Mouse (Mus musculus): ENCODE results near the gene Slc25a16. TPM values are rescaled to one million over a fixed set of nuclear protein-coding genes. Genes with fewer than 3 reads are reported as not detected.

Gene Slc25a16
- polyA plus RNA-seq, 1 experiment from 2014 or later = 27.4 TPM

GRCm38 (mm10) chr10:62886799-62887591, 33.4 kb upstream of the Slc25a16 start:
- no peak for DNase-seq (ENCODE audit: low read depth, low spot score)
- ChIA-PET CTCF (interaction anchor here (0.8 to 1.4 kb wide), 3 partner anchors 9 to 19 kb away, joined by 3 read pairs; no protein-coding TSS in a partner anchor), POLR2A (interaction anchor here (0.5 to 1.7 kb wide), 3 partner anchors 22 to 162 kb away, joined by 3 to 5 read pairs (median 5); no protein-coding TSS in a partner anchor)
- no peaks in the 10 kb centered on the region for H3K27me3 ChIP-seq
- ATAC-seq = peak; percentile 61
- in situ Hi-C loops (cut with MboI; ENCODE audit: low pct_unique_long_range_greater_than_20kb) = no loop called here
- no peak for TF ChIP-seq CTCF (IDR thresholded peaks at IDR 0.05)

- ChIA-PET POLR2A (no interaction called here), CTCF (no interaction called here)
- TF ChIP-seq CTCF (IDR thresholded peaks at IDR 0.05) = no peak
- in situ Hi-C loops (cut with MboI; ENCODE audit: low pct_unique_long_range_greater_than_20kb) = no loop called here
- DNase-seq (ENCODE audit: low read depth, low spot score) = no peak
- ATAC-seq = no peak
- no peaks in the 10 kb centered on the region for H3K27me3 ChIP-seq
These were observed 29.4 kb upstream of the Slc25a16 start for GRCm38 (mm10) chr10:62891025-62891424.

- no peak for ATAC-seq
- H3K27me3 ChIP-seq = no peaks in the 10 kb centered on the region
- in situ Hi-C loops (cut with MboI; ENCODE audit: low pct_unique_long_range_greater_than_20kb) = no loop called here
- no peak for DNase-seq (ENCODE audit: low read depth, low spot score)
- ChIA-PET CTCF (no interaction called here), POLR2A (interaction anchor here (0.7 kb wide), 1 partner anchor 77 kb away, joined by 11 read pairs; no protein-coding TSS in a partner anchor)
- TF ChIP-seq CTCF (IDR thresholded peaks at IDR 0.05) = no peak
These were observed 27.7 kb upstream of the Slc25a16 start for GRCm38 (mm10) chr10:62892549-62893232.

- TF ChIP-seq CTCF (IDR thresholded peaks at IDR 0.05) = no peak
- ChIA-PET POLR2A (interaction anchor here (0.7 kb wide), 1 partner anchor 76 kb away, joined by 11 read pairs; no protein-coding TSS in a partner anchor), CTCF (no interaction called here)
- ATAC-seq = no peak
- in situ Hi-C loops (cut with MboI; ENCODE audit: low pct_unique_long_range_greater_than_20kb) = no loop called here
- no peak for DNase-seq (ENCODE audit: low read depth, low spot score)
- H3K27me3 ChIP-seq = no peaks in the 10 kb centered on the region
These were observed 27.0 kb upstream of the Slc25a16 start for GRCm38 (mm10) chr10:62893356-62893884.

DNA sequence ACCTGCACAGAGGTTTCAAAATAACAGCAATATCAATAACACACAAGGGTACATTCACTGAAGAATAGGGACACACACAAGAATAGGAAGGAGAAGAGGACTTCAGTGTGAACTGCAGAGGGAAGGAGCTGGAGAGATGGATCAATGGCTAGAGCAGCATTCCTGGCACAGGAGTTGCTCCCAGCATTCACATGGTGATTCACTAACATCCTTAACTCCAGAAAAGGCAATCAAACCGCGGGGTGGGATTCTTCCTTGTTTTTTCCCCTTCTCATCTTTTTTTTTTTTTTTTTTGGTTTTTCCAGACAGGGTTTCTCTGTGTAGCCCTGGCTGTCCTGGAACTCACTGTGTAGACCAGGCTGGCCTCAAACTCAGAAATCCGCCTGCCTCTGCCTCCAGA, 26.0 kb upstream of the Slc25a16 start:
- no peak for TF ChIP-seq CTCF (IDR thresholded peaks at IDR 0.05)
- DNase-seq (ENCODE audit: low read depth, low spot score) = no peak
- POLR2A ChIA-PET = no interaction called here
- in situ Hi-C loops (cut with MboI; ENCODE audit: low pct_unique_long_range_greater_than_20kb) = no loop called here
- ATAC-seq = no peak
- no peaks in the 10 kb centered on the region for H3K27me3 ChIP-seq
- CTCF ChIA-PET = no interaction called here

DNA sequence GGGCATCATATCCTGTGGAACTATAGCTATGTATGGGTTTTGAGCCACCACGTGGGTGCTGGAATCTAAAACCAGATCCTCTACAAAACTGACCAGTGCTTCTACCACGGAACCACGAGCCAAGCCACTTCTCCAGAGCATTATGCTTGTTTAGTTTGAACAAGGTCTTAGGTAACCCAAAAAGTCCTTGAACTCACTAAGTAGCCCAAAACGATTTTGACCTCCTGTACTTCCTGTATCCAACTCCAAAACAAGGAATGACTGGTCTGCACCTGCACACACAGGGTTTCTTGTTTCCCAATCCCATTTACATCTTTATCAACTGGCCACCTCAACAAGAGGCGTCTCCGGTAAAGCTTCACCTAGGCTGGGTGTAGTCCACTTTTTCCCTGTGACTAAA, 25.0 kb upstream of the Slc25a16 start:
- POLR2A ChIA-PET = no interaction called here
- in situ Hi-C loops (cut with MboI; ENCODE audit: low pct_unique_long_range_greater_than_20kb) = no loop called here
- no peak for TF ChIP-seq CTCF (IDR thresholded peaks at IDR 0.05)
- H3K27me3 ChIP-seq = no peaks in the 10 kb centered on the region
- CTCF ChIA-PET = no interaction called here
- no peak for DNase-seq (ENCODE audit: low read depth, low spot score)
- no peak for ATAC-seq

- CTCF ChIA-PET = no interaction called here
- POLR2A ChIA-PET = no interaction called here
- H3K27me3 ChIP-seq = no peaks in the 10 kb centered on the region
- no peak for TF ChIP-seq CTCF (IDR thresholded peaks at IDR 0.05)
- no peak for ATAC-seq
- no peak for DNase-seq (ENCODE audit: low read depth, low spot score)
- in situ Hi-C loops (cut with MboI; ENCODE audit: low pct_unique_long_range_greater_than_20kb) = no loop called here
These were observed 24.4 kb upstream of the Slc25a16 start for GRCm38 (mm10) chr10:62896035-62896434.

DNA sequence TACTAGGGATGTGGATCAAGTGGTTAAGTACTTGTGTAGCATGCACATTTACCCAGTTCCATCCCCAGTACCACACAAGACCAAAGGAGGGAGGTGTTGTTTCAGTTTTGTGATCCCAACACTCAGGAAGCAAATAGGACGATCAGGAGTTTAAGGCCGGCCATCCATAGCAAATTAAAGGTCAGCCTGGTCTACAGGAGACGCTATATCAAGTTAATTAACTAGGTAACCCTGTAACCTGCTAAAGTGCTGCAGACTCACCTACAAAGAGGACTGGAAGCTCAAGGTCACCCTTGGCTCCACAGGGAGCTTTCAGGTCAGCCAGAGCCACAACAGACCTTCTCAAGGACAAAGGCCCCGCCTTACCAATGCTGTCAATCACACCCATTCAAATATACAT, 23.7 kb upstream of the Slc25a16 start:
- ATAC-seq = no peak
- POLR2A ChIA-PET = no interaction called here
- no peaks in the 10 kb centered on the region for H3K27me3 ChIP-seq
- DNase-seq (ENCODE audit: low read depth, low spot score) = no peak
- CTCF ChIA-PET = no interaction called here
- TF ChIP-seq CTCF (IDR thresholded peaks at IDR 0.05) = peak; percentile 20
- in situ Hi-C loops (cut with MboI; ENCODE audit: low pct_unique_long_range_greater_than_20kb) = no loop called here

GRCm38 (mm10) chr10:62897437-62897836, 23.0 kb upstream of the Slc25a16 start:
- no peaks in the 10 kb centered on the region for H3K27me3 ChIP-seq
- CTCF ChIA-PET = no interaction called here
- in situ Hi-C loops (cut with MboI; ENCODE audit: low pct_unique_long_range_greater_than_20kb) = no loop called here
- DNase-seq (ENCODE audit: low read depth, low spot score) (no peak), ATAC-seq (no peak)
- TF ChIP-seq CTCF (IDR thresholded peaks at IDR 0.05) = no peak
- POLR2A ChIA-PET = no interaction called here

- H3K27me3 ChIP-seq = no peaks in the 10 kb centered on the region
- ChIA-PET CTCF (no interaction called here), POLR2A (no interaction called here)
- ATAC-seq (no peak), DNase-seq (ENCODE audit: low read depth, low spot score) (no peak)
- in situ Hi-C loops (cut with MboI; ENCODE audit: low pct_unique_long_range_greater_than_20kb) = no loop called here
- no peak for TF ChIP-seq CTCF (IDR thresholded peaks at IDR 0.05)
These were observed 22.4 kb upstream of the Slc25a16 start for GRCm38 (mm10) chr10:62898061-62898460.

DNA sequence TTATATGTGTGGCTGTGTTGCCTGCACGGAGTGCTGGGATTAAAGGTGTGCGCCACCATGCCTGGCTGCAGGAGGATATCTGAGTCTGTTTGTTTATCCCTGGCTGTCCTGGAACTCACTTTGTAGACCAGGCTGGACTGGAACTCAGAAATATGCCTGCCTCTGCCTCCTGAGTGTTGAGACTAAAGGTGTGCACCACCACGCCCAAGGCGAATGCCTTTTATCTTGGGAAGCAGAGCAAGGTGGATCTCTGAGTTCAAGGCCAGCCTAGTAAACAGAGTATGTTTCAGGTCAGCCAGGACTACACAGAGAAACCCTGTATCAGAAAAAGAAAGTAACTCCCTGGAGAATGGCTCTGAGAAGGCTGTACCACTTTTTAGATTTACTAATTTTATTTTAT, 20.3 kb upstream of the Slc25a16 start:
- TF ChIP-seq CTCF (IDR thresholded peaks at IDR 0.05) = no peak
- ATAC-seq (no peak), DNase-seq (ENCODE audit: low read depth, low spot score) (no peak)
- in situ Hi-C loops (cut with MboI; ENCODE audit: low pct_unique_long_range_greater_than_20kb) = no loop called here
- ChIA-PET POLR2A (no interaction called here), CTCF (no interaction called here)
- H3K27me3 ChIP-seq = no peaks in the 10 kb centered on the region

Measured in Patski (cell line).